Mouse (Mus musculus) CD4-positive naive resting alpha-beta T cell, adult 57 days (primary cell): ENCODE data around the gene Uchl3. TPM values are rescaled to one million over a fixed set of nuclear protein-coding genes. Genes with fewer than 3 reads are reported as not detected.

Experiments used
- total RNA-seq: library from RNA; stranded (reverse); gene quantifications from one replicate; pipeline ENCODE4 v1.2.4, GENCODE M21; 2023

The Uchl3 gene
- 34.8 TPM for total RNA-seq

DNA sequence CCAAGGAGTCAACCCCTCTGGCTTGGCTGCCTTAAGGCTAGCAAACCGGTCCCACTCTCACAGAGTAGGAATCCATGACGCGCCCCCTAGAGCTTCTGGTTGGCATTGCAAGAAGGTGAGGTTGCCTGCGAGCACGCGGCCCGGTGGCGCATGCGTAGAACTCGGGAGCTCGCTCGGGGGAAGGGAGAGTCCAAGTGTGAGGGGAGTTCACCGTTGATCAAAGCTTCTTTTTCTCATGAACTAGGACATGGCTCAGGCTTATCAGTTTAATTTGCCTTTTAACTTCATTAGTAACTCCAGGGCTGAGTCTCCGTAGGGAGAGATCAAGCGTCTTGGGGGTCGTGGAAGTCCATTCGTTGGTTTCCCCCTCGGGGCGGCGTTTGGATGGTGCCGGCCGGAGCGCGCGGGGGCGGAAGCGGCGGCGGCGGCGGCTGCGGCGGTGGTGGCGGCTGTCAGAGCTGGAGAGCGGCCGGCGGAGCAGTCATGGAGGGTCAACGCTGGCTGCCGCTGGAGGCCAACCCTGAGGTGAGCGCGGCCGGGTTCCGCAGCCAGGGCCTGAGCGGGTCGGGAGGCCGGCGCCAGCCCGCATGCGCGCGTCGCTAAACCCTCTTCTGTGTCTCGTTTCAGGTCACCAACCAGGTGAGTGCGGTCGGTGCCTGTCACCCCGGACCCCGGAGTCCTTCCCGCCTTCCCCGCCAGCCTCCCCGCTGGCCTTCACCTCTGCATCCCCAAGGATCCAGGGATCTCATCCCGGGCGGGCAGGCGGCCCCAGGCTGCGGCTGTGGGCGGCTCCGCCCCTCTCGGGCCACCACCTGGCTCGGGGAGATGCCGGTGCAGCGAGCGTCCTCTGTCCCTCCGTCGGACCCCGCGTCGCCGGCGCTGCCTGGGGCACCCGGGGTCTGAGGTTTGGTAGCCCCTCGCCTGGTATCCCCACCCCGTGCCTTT lies at the start of gene Uchl3:
Gene Uchl3 (plus strand): TSS at position 387 of the 945 bp plus-strand sequence.

DNA sequence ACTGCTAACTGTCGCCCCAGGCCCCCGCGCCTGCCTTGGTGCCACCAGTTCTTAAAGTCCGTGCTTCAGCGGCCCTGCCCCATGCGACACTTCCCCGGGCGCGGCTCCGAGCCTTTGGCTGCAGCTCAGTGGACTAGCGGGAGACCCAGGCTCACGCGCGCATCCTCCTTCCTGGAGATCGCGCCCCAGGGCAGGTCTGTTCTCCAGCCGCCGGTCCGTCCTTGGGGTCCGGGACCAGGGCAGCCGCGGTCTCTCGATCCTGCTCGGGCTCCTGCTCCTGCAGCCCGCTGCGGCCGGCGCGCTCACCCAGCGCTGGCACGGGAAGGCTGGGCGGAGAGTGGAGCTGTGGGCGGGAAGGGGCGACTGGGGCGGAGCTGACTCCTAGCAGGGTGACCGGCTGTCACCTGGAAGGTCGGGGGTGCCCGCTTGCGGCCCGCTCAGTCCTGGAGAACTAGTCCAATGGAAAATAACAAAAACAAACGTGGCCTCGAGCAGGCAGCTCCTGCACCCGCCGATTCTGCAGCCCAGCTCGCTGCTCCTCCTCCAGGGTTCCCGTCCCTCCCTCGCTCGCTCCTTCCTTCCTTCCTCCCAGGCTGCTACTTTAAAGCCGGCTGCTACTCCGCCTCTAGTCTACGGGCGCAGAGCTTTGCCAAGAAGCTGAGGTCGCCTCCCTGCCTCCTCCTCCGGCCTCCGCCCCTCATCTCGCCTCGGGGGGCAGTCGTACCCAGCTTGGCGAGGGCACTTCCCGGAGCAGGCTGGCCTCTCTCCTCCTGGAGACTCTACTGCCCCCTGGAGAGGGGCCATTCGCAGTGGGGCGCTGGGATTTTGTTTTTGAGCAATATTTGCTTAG lies 45.0 kb upstream of the Uchl3 start, which contains the start of gene Tbc1d4:
Gene Tbc1d4 (minus strand): TSS at position 673 of the 850 bp plus-strand sequence.

DNA sequence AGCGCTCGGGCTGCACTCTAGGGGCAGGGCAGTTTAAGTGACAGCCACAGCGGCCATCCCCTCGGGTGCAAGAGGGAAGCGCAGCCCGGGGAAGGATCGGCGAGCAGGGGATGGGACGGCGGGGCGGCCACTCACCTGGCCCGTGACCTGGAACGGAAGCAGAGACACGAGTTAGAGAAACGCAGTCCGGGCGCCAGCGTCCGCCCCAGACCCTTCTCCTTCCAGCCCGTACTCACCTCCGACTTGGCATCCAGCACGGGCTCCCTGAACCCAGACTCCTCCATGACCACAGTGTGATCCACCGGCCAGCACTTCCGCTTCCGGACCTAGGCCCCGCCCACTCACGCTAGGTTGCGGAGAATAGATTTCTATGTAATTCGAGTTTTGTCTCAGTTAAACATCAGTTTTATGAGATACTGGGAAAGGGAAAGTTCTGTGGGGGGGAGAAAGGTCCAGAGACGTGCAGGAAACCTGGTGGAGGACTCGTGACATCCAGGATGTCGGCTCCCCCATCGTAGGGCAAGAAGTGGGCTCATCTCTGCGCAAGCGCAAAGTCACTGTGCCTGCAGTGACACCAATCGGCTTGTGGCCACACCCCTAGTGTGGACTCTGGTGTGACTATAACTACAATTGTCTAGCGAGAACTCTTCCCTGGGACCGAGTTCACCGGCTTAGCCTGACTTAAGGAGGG lies 13.5 kb upstream of the Uchl3 start, which contains the start of gene Commd6:
Gene Commd6 (minus strand): TSS at position 534 of the 691 bp plus-strand sequence.

DNA sequence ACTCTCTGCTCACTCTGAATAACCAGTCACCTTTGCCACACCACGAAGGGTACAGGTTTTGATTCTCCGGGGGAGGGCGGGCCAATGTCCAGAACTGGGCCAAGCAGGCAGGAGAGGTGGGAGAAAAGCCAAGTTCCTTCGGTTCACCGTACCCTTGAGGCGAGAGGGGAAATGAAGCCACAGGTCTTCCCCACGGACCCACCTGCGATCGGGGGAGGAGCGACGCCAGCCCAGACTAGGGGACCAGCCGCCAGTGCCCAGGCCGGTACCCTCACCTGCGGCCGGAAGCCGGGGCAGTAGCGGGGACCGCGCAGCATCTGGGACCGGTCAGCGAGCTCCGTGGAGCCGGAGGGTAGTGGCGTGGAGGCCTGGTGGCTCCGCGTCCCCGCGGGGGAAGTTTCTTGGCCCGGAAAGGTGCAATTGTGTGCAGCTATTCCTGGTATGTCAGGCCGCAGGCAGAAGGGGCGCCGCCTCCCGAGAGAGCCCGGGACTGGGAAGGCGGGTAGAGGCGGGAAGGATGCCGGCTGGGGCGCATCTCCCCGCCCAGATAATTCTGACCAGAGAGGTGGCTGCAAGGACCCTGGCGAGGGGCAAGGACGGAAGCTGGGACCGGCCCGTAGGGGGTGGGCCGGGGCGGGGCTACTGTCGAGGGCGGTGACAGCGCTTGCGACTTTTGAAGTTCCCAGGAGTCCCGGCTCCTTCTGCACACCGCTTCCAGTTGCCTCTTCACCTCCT lies 75.6 kb downstream of the Uchl3 start, which contains the start of the genes Gm9922 and Lmo7:
Gene Gm9922 (minus strand): TSS at position 578 of the 735 bp plus-strand sequence.
Gene Lmo7 (plus strand): TSS at position 721 of the 735 bp plus-strand sequence.

Other genes with a start within 250 kb of the Uchl3 start
- gene Tbc1d4, start 44.8 kb upstream of the Uchl3 start, total RNA-seq, result 35.7 TPM
- gene Commd6, start 13.3 kb upstream of the Uchl3 start, total RNA-seq, result 51.1 TPM
- not detected for gene Gm9922, start 75.8 kb downstream of the Uchl3 start, total RNA-seq
- gene Lmo7, start 76.0 kb downstream of the Uchl3 start, total RNA-seq, result 0.15 TPM